Mouse (Mus musculus): ENCODE results near the gene Glis3. TPM values are rescaled to one million over a fixed set of nuclear protein-coding genes. Genes with fewer than 3 reads are reported as not detected.
A peak's percentile ranks its signal among the peaks of the same experiment; 100 is the strongest.

Gene Glis3
- polyA plus RNA-seq, 2 experiments: 0.08 to 0.14 TPM

DNA sequence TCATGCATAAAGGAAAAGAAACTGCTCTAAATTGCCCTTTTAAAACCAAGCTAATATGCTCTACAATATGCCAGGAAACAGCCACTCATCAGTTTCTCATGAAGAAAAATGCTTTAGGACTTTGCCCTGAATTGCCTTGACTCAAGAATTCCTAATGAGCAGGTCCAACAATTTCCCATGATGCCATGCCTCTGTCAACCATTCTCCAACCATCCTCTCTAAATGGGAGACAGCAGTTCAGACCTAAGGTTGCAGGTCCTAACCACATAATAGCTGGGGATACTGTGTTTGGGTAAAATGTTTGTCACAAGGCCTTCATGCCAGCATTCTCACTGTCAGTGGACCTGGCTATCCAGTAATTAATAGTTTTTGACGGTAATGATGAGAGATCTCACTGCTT is 313.1 kb downstream of the Glis3 start:
- ATAC-seq (ENCODE audit: insufficient read depth) (no peak), DNase-seq (ENCODE audit: low read depth in 3 of 3, low spot score in 3 of 3) (no peak)
- Histone ChIP-seq H3K9ac (replicated peaks) (no peak overlapping the region), H3K9me3 (ENCODE audit: control insufficient read depth, low read length) (no peaks in the 10 kb centered on the region), H3K4me1 (replicated peaks; ENCODE audit: control insufficient read depth in 2 of 2, insufficient read depth in 2 of 2, low read length in 1 of 2) (no peaks in the 10 kb centered on the region), H3K4me3 (ENCODE audit: insufficient read depth in 1 of 2, low read depth in 2 of 2, low read length in 2 of 2) (no peak overlapping the region), H3K27me3 (ENCODE audit: control insufficient read depth, insufficient read depth, low read length) (no peaks in the 10 kb centered on the region), H3K36me3 (replicated peaks; ENCODE audit: control insufficient read depth, insufficient read depth, low read depth) (no peaks in the 10 kb centered on the region), H3K27ac (no peak overlapping the region), H3K4me2 (ENCODE audit: low read depth) (no peak overlapping the region)
- WGBS (ENCODE audit: insufficient replicate concordance): 74% methylated on average over 1 of the region's 1 CpGs
- TF ChIP-seq EP300 (IDR thresholded peaks at IDR 0.05; ENCODE audit: low read depth) (no peak), CTCF (IDR thresholded peaks at IDR 0.05; ENCODE audit: low read depth) (no peak)

DNA sequence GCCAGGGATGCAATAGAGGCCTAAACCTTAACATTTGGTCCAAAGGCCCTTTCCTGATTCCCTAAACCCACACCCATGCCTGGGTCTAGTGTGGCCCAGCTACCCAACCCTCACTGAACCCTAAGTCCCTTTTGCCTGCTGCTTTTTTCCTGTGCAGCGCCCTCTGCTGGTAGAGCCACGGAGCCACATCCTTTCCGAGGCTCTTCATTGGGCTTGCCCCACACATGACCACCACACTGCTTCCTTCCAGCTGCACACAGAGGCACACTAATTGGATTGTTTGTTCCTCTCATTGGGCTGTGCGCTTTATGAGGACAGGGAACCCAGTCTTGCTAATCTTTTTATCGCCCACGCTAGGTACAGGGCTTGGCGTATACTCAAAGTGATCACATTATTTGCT is 314.0 kb downstream of the Glis3 start:
- ATAC-seq (ENCODE audit: insufficient read depth): no peak
- TF ChIP-seq EP300 (IDR thresholded peaks at IDR 0.05; ENCODE audit: low read depth) (no peak), CTCF (IDR thresholded peaks at IDR 0.05; ENCODE audit: low read depth) (peak; percentile 87)
- WGBS (ENCODE audit: insufficient replicate concordance): 35% methylated on average over 7 of the region's 7 CpGs
- no peak overlapping the region for H3K4me2 ChIP-seq (ENCODE audit: low read depth)
- peak in 2 of 3 experiments; percentile 3 to 4 for DNase-seq (ENCODE audit: low read depth in 3 of 3, low spot score in 3 of 3)
- H3K4me3 ChIP-seq (ENCODE audit: insufficient read depth in 1 of 2, low read depth in 2 of 2, low read length in 2 of 2): no peak overlapping the region
- H3K9ac ChIP-seq (replicated peaks): no peak overlapping the region
- no peaks in the 10 kb centered on the region for H3K27me3 ChIP-seq (ENCODE audit: control insufficient read depth, insufficient read depth, low read length)
- H3K9me3 ChIP-seq (ENCODE audit: control insufficient read depth, low read length): no peaks in the 10 kb centered on the region
- H3K36me3 ChIP-seq (replicated peaks; ENCODE audit: control insufficient read depth, insufficient read depth, low read depth): no peaks in the 10 kb centered on the region
- no peaks in the 10 kb centered on the region for H3K4me1 ChIP-seq (replicated peaks; ENCODE audit: control insufficient read depth in 2 of 2, insufficient read depth in 2 of 2, low read length in 1 of 2)
- no peak overlapping the region for H3K27ac ChIP-seq

DNA sequence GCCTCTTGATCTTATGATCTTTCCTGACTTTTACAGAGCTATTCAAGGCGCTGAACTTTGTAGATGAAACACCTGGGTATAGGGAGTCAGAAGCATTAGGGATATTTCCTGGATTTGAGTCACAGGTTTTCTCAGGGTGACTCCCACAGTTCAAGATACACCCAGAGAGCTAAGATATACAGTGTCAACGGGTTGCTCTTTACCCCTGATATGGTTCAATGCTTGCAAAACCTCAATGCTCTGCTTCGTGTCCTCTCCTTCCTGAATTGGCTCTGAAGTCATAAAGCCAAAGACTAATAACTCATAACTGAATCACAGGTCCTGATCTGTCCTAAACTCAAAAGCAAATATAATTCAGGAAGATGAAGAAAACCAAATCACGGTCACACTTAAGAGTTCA is 319.0 kb downstream of the Glis3 start:
- H3K36me3 ChIP-seq (replicated peaks; ENCODE audit: control insufficient read depth, insufficient read depth, low read depth): no peaks in the 10 kb centered on the region
- no peak overlapping the region for H3K4me2 ChIP-seq (ENCODE audit: low read depth)
- no peak for DNase-seq (ENCODE audit: low read depth in 3 of 3, low spot score in 3 of 3)
- H3K27ac ChIP-seq: no peak overlapping the region
- no peaks in the 10 kb centered on the region for H3K27me3 ChIP-seq (ENCODE audit: control insufficient read depth, insufficient read depth, low read length)
- no peak overlapping the region for H3K4me3 ChIP-seq (ENCODE audit: insufficient read depth in 1 of 2, low read depth in 2 of 2, low read length in 2 of 2)
- no peaks in the 10 kb centered on the region for H3K4me1 ChIP-seq (replicated peaks; ENCODE audit: control insufficient read depth in 2 of 2, insufficient read depth in 2 of 2, low read length in 1 of 2)
- H3K9me3 ChIP-seq (ENCODE audit: control insufficient read depth, low read length): no peaks in the 10 kb centered on the region
- 66% methylated on average over 4 of the region's 4 CpGs for WGBS (ENCODE audit: insufficient replicate concordance)
- ATAC-seq (ENCODE audit: insufficient read depth): no peak
- TF ChIP-seq CTCF (IDR thresholded peaks at IDR 0.05; ENCODE audit: low read depth) (no peak), EP300 (IDR thresholded peaks at IDR 0.05; ENCODE audit: low read depth) (no peak)
- no peak overlapping the region for H3K9ac ChIP-seq (replicated peaks)

DNA sequence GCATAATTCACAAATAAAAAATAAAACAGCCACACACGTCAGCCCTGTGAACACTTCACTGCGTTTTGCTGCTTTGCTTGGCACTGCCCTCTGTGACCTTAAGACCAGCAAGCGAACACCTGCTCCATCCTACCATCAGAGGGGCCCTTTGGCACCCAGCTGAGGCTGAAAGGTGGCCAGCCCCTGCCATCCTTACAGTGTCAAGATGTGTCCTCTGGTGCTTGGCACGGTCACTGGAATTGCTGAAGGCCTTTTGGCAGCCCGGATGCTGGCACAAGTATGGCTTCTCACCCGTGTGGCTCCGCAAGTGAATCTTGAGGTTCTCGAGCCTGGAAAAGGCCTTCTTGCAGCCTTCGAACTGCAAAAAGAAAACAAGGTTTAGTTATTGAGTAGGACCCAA is 322.3 kb downstream of the Glis3 start:
- H3K9me3 ChIP-seq (ENCODE audit: control insufficient read depth, low read length): no peaks in the 10 kb centered on the region
- no peak overlapping the region for H3K4me3 ChIP-seq (ENCODE audit: insufficient read depth in 1 of 2, low read depth in 2 of 2, low read length in 2 of 2)
- H3K27me3 ChIP-seq (ENCODE audit: control insufficient read depth, insufficient read depth, low read length): no peaks in the 10 kb centered on the region
- no peaks in the 10 kb centered on the region for H3K36me3 ChIP-seq (replicated peaks; ENCODE audit: control insufficient read depth, insufficient read depth, low read depth)
- WGBS (ENCODE audit: insufficient replicate concordance): 67% methylated on average over 9 of the region's 9 CpGs
- H3K9ac ChIP-seq (replicated peaks): no peak overlapping the region
- H3K27ac ChIP-seq: no peak overlapping the region
- H3K4me1 ChIP-seq (replicated peaks; ENCODE audit: control insufficient read depth in 2 of 2, insufficient read depth in 2 of 2, low read length in 1 of 2): no peaks in the 10 kb centered on the region
- no peak for ATAC-seq (ENCODE audit: insufficient read depth)
- TF ChIP-seq EP300 (IDR thresholded peaks at IDR 0.05; ENCODE audit: low read depth) (no peak), CTCF (IDR thresholded peaks at IDR 0.05; ENCODE audit: low read depth) (no peak)
- H3K4me2 ChIP-seq (ENCODE audit: low read depth): no peak overlapping the region
- no peak for DNase-seq (ENCODE audit: low read depth in 3 of 3, low spot score in 3 of 3)

DNA sequence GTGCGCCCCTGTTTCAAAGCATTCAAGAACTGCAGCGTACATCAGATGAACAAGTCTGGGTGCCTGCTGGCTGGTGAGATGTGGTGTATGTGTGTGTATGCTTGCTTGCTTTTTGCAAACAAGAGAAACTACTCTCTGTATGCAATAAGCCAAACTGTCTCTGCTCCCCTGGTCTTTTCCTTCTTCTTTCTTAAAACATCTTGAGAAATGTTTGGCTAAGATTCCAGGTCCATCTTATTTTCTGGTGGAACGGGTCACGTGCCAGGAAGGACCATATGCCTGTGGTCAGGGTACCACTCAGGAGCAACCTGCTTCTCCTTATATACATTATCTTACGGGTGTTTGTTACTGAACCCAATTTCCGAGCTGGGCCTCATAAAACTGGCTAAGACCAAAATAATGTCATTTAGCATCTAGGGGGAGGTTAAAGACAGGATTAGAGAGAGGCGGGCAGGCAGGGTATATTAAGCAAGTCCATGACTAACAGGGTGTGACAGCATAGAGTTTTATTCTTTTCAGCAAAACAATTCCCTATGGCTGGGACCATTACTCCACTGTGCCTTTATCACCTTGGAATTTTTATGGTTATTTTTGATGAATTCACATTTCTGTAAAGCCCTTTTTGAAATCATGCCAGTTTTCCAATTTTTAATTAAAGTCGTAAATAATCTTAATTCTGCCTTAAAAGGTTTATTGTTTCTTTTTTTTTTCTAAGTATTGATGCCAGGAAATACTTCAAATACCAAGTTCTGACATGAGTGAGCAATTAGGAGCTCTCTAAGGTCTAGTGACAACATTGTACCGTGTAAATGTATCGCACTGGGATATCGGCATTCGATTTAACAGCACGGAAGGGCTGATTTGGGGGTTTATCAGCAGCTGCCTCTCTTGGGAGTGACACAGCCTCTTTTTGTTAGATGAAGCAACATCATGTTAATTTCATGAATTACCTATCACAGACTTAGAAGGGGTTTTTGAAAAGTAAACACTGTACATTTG is 328.5 kb downstream of the Glis3 start:
- TF ChIP-seq EP300 (IDR thresholded peaks at IDR 0.05; ENCODE audit: low read depth): no peak
- no peak for TF ChIP-seq CTCF (IDR thresholded peaks at IDR 0.05; ENCODE audit: low read depth)
- H3K9me3 ChIP-seq (ENCODE audit: control insufficient read depth, low read length): no peaks in the 10 kb centered on the region
- H3K36me3 ChIP-seq (replicated peaks; ENCODE audit: control insufficient read depth, insufficient read depth, low read depth): no peaks in the 10 kb centered on the region
- H3K4me2 ChIP-seq (ENCODE audit: low read depth): no peak overlapping the region
- H3K4me3 ChIP-seq (ENCODE audit: insufficient read depth in 1 of 2, low read depth in 2 of 2, low read length in 2 of 2): no peak overlapping the region
- DNase-seq (ENCODE audit: low read depth in 3 of 3, low spot score in 3 of 3) (no peak), ATAC-seq (ENCODE audit: insufficient read depth) (no peak)
- H3K9ac ChIP-seq (replicated peaks): no peak overlapping the region
- H3K4me1 ChIP-seq (replicated peaks; ENCODE audit: control insufficient read depth in 2 of 2, insufficient read depth in 2 of 2, low read length in 1 of 2): no peaks in the 10 kb centered on the region
- H3K27ac ChIP-seq: no peak overlapping the region
- no peaks in the 10 kb centered on the region for H3K27me3 ChIP-seq (ENCODE audit: control insufficient read depth, insufficient read depth, low read length)
- WGBS (ENCODE audit: insufficient replicate concordance): 70% methylated on average over 13 of the region's 13 CpGs

All from liver, embryonic 14.5 days (tissue).